Comparison of ENCODE assay signal across 8 mouse cellular contexts in the genomic region with DNA sequence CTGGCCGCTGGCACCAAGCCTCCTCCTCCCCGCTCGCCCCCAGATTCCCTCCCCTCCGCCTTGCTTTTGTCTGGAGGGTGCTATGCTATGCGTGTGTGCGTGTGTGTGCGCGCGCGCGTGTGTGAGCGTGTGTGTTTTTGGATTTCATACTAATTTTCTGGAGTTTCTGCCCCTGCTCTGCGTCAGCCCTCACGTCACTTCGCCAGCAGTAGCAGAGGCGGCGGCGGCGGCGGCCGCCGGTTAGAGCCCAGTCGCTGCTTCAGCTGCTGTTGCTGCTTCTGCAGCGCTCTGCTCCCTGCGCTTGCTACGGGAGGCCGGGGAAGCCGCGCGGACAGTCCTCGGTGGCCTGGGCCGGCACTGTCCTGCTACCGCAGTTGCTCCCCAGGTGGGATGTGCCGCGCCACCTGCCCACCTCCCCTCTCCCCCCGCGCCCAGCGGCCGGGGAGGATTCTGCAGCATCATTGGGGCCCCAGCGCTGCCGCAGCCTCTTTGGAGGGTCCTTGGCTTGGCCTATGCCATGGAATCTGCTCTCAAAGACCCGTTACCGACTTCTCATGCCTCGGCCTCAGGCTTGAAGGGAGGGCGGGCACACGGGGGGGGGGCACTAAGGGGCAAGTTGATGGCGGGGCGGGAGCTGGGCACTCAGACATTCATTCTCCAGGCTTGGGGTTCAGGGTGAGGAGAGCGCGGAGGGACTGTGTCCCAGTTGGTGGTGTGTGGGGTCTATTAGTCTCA. TPM values are rescaled to one million over a fixed set of nuclear protein-coding genes. Genes with fewer than 3 reads are reported as not detected.
DNase-seq lines count a peak whose midpoint lies in the region; ATAC-seq and TF ChIP-seq lines count a peak whose summit lies in the region.

No protein-coding gene starts in this region.

- H3K4me1 ChIP-seq in ES-Bruce4 (ENCODE audit: control insufficient read depth, insufficient read depth, low read length), result no peaks in the 10 kb centered on the region
- H3K4me1 ChIP-seq in embryonic facial prominence, embryonic 15.5 days, result peaks cover 23% of the 10 kb centered on the region
- peaks cover 7% of the 10 kb centered on the region; the same call in 1 of the 2 replicates for H3K4me1 ChIP-seq in heart, postnatal 0 days (ENCODE audit: control insufficient read depth, insufficient read depth)

- peak; percentile 44 for ATAC-seq in embryonic facial prominence, embryonic 15.5 days (ENCODE audit: insufficient number of reproducible peaks, low FRiP score, low TSS enrichment, low read depth)
- peak; percentile 51; the same call in 1 of the 2 replicates for ATAC-seq in heart, postnatal 0 days (ENCODE audit: insufficient read depth, low read depth)

- H3K9me3 ChIP-seq in ES-Bruce4 (replicated peaks; ENCODE audit: control insufficient read depth, insufficient read depth, low read length, poor library complexity, severe bottlenecking), result no peaks in the 10 kb centered on the region
- no peaks in the 10 kb centered on the region for H3K9me3 ChIP-seq in embryonic facial prominence, embryonic 15.5 days (replicated peaks)
- no peaks in the 10 kb centered on the region for H3K9me3 ChIP-seq in heart, postnatal 0 days (replicated peaks; ENCODE audit: control insufficient read depth, low read length)

- peak overlapping the region; percentile 62 for H3K9ac ChIP-seq in ES-Bruce4 (ENCODE audit: low read depth, poor library complexity, severe bottlenecking)
- peak overlapping the region; percentile 52 for H3K9ac ChIP-seq in embryonic facial prominence, embryonic 15.5 days
- no peak overlapping the region; the same call in 1 of the 2 replicates for H3K9ac ChIP-seq in heart, postnatal 0 days (replicated peaks; ENCODE audit: low read depth, low read length)

- H3K36me3 ChIP-seq in ES-Bruce4 (ENCODE audit: control insufficient read depth, insufficient read depth, low read length, poor library complexity, severe bottlenecking), result no peaks in the 10 kb centered on the region
- no peaks in the 10 kb centered on the region for H3K36me3 ChIP-seq in embryonic facial prominence, embryonic 15.5 days
- H3K36me3 ChIP-seq in heart, postnatal 0 days (replicated peaks; ENCODE audit: control insufficient read depth, insufficient read depth, low read length), result no peaks in the 10 kb centered on the region

- no peak for TF ChIP-seq EP300 in ES-Bruce4 (IDR thresholded peaks at IDR 0.05; ENCODE audit: insufficient read depth, low read depth, low read length)
- no peak for TF ChIP-seq EP300 in heart, postnatal 0 days (IDR thresholded peaks at IDR 0.05; ENCODE audit: low read depth)

- 0 out of 2 replicates have a peak, but pooled peaks cover 8% of the 10 kb centered on the region for H3K27me3 ChIP-seq in ES-Bruce4 (ENCODE audit: control insufficient read depth, insufficient read depth, low read length, poor library complexity, severe bottlenecking)
- peaks cover 61% of the 10 kb centered on the region for H3K27me3 ChIP-seq in embryonic facial prominence, embryonic 15.5 days
- H3K27me3 ChIP-seq in heart, postnatal 0 days (ENCODE audit: control insufficient read depth, insufficient read depth, low read length), result peaks cover 62% of the 10 kb centered on the region

- peak overlapping the region; percentile 99 for H3K4me2 ChIP-seq in embryonic facial prominence, embryonic 15.5 days (replicated peaks)
- H3K4me2 ChIP-seq in heart, postnatal 0 days (ENCODE audit: low read depth, low read length), result peak overlapping the region; percentile 76

- no peak overlapping the region for H3K27ac ChIP-seq in ES-Bruce4 (ENCODE audit: insufficient read depth, low read length)
- peak overlapping the region; percentile 75 for H3K27ac ChIP-seq in embryonic facial prominence, embryonic 15.5 days (replicated peaks)
- H3K27ac ChIP-seq in heart, postnatal 0 days (ENCODE audit: low read depth), result no peak overlapping the region

- peak overlapping the region; percentile 67 for H3K4me3 ChIP-seq in ES-Bruce4 (ENCODE audit: low read depth, low read length)
- H3K4me3 ChIP-seq in embryonic facial prominence, embryonic 15.5 days (replicated peaks), result peak overlapping the region; percentile 52
- H3K4me3 ChIP-seq in heart, postnatal 0 days (ENCODE audit: low read depth, low read length), result peak overlapping the region; percentile 45

- no peak for TF ChIP-seq POLR2A in ES-Bruce4 (IDR thresholded peaks at IDR 0.05; ENCODE audit: insufficient read depth, low read length)

- no peak for TF ChIP-seq CTCF in ES-Bruce4 (IDR thresholded peaks at IDR 0.05; ENCODE audit: low read depth, low read length)
- no peak for TF ChIP-seq CTCF in heart, postnatal 0 days (IDR thresholded peaks at IDR 0.05; ENCODE audit: low read depth)

- 1% methylated on average over 50 of the region's 50 CpGs for WGBS in embryonic facial prominence, embryonic 15.5 days
- WGBS in heart, postnatal 0 days, result under 1% methylated on average over 49 of the region's 50 CpGs

- peak; percentile 46 for DNase-seq in adrenal gland, postnatal 25 days
- no peak for DNase-seq in heart, postnatal 0 days (ENCODE audit: low spot score)
- DNase-seq in layer of hippocampus, postnatal 25 days (ENCODE audit: extremely low spot score in 1 of 2, low spot score in 1 of 2), result peak; percentile 65 to 78
- DNase-seq in lung, postnatal 10 days, result peak; percentile 22
- DNase-seq in right cerebral cortex, postnatal 4 days, result peak; percentile 81
- no peak for DNase-seq in spleen, adult 18-20 months

RNA-seq across cellular contexts. Expression of a gene that starts 1.4 kb away (rescaled TPM):
- 0.73 and 1.7 TPM in 2 replicates for polyA plus RNA-seq in ES-Bruce4 (2011; ENCODE audit: insufficient read depth, insufficient read length, low read depth, missing spikeins)
- 13.3 and 14.8 TPM in 2 replicates for total RNA-seq in adrenal gland, postnatal 25 days (2021)
- 40.9 and 43.8 TPM in 2 replicates for polyA plus RNA-seq in embryonic facial prominence, embryonic 15.5 days (2015; fragmentation: Nextera tagmentation; extraction: Ambion mirVana)
- total RNA-seq in heart, postnatal 0 days (2014; rRNA removed; ENCODE audit: low replicate concordance), result 1.3 and 2.9 TPM in 2 replicates
- 0.92 TPM in 2 replicates for polyA plus RNA-seq in heart, postnatal 0 days (2015; fragmentation: Nextera tagmentation; extraction: Ambion mirVana)
- 100 to 1,000 TPM; 319 to 331 TPM for total RNA-seq in layer of hippocampus, postnatal 25 days (2021)

Comparison
In these comparisons a context has a peak if more than half of its experiments do, and no peak if none do; other contexts are left out.
1. DNase-seq: peak in adrenal gland, postnatal 25 days (single experiment), layer of hippocampus, postnatal 25 days (2 of 2), lung, postnatal 10 days (single experiment) and right cerebral cortex, postnatal 4 days (single experiment); none in heart, postnatal 0 days (single experiment) and spleen, adult 18-20 months (0 of 2).
2. RNA of a gene that starts 1.4 kb away (total RNA-seq): 319 to 331 TPM in layer of hippocampus, postnatal 25 days; 13.3 to 14.8 TPM in adrenal gland, postnatal 25 days and 1.3 to 2.9 TPM in heart, postnatal 0 days; every median in the first group is over 10 times any median in the second.
3. Peak in every context shown above with its lines, with median percentiles within 50 percentile points of each other: H3K4me3 ChIP-seq.